Mouse (Mus musculus) adrenal gland, adult 18-20 months (tissue): ENCODE data around the gene Gm42688. TPM values are rescaled to one million over a fixed set of nuclear protein-coding genes. Genes with fewer than 3 reads are reported as not detected.

Source experiments
- DNase-seq, 2 experiments: peaks; one replicate each; pipeline ENCODE4 v3.0.0; 2021 to 2022; ENCODE audit warnings: low spot score in 2 of 2
- long read RNA-seq, 2 experiments: library from polyadenylated mRNA; stranded (forward); transcript quantifications; one replicate each; pipeline ENCODE4 v2.0.0; 2021
- total RNA-seq, 2 experiments: library from RNA; stranded (reverse); gene quantifications; 1 replicate in 1 of 2; 2 replicates in 1 of 2; pipeline ENCODE4 v1.2.3; 2021

Gm42688 gene
- 1 to 10 TPM; 4.0 to 5.1 TPM for total RNA-seq
- long read RNA-seq, experiment 1, partial matches to known transcripts: 3 of 5 reads
- long read RNA-seq, experiment 1, other reads (novel, unspliced or antisense): 2 of 5 reads
- long read RNA-seq, experiment 2, partial matches to known transcripts: 23 of 28 reads
- long read RNA-seq, experiment 2, other reads (novel, unspliced or antisense): 5 of 28 reads

DNA sequence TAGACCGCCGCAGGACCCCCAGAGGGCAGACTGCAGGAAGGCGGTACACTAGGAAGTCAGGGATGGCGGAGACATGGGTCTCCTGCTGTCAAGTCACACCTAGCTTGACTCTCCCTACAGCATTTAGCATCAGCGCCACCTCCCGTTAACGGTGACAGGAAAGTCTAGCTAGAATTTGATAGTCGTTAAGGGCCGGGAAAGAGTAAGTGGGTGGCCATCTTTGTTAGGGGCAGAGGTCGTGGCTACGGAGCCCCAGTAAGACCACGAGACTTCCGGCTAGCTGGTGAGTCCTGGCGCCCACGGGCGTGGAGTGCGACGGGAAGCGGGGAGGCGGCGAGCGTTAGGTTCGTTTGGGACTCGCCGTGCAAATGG lies at the start of gene Gm42688, which contains the start of gene Ccdc142:
Gene Gm42688 (plus strand): TSS at position 302 of the 372 bp plus-strand sequence.
Gene Ccdc142 (plus strand): TSS at position 286 of the 372 bp plus-strand sequence.
- DNase-seq: peak; percentile 81

DNA sequence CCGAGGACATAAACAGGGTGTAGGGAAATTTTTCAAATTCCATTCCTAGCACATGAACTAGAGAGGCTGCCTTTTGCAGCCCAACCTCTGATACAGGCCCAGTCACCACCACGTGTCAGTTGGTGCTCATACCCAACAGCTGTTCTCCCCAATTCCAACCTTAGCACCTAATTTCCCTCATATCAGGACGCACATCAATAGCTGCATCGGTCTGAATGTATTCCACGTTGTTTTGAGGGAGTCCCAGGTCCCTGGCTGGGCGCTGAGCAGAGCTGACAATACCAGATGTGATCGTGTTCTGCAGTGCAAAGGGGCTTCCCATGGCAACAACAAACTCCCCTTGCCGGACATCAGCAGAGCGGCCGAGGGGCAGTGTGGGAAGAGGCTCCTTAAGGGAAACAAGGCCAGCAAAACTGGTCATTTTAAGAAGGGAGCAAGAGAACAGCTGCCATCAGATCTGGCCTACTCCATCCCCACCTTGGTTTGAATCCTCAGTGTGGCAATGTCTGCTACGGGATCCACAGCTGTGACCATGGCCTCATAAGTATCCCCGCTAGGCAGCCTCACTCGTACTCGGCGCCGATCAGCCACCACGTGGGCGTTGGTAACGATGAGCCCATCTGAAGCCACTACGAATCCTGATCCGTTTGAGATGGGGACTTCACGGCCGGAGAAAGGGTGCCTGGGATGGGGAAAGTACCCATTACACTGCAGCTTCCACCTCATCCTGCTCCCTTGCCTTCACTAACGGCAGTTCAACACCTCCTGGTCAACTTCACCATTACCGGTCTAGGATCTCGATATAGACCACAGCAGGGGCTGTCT lies 48.1 kb upstream of the Gm42688 start:
- peak in 1 of 2 experiments; percentile 29 for DNase-seq

GRCm38 (mm10) chr6:83054074-83054851 lies 47.2 kb upstream of the Gm42688 start, which contains the start of gene Aup1:
Gene Aup1, plus strand, starts transcription at chr6:83054521.
- peak; percentile 93 to 94 for DNase-seq

DNA sequence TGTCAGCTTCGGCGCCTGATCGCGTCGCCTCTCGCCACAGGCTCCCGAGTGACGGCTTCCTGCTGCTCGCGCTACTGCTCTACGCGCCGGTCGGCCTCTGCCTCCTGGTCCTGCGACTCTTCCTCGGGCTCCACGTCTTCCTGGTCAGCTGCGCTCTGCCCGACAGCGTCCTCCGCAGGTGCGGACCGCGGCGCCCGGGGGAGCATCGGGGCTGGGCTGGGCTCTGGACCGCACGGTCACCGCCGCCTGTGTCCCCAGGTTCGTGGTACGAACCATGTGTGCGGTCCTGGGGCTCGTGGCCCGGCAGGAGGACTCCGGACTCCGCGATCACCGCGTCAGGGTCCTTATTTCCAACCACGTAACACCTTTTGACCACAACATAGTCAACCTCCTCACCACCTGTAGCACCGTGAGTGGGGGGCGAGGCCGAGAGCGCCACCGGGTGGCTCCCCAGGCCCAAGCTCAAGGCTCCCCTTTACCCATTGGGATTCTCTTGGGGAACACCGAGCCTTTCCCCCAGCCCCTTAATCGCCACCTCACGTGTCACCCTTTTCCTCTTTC lies 46.5 kb upstream of the Gm42688 start, which contains the start of gene Htra2:
Gene Htra2 (minus strand): TSS at position 403 of the 561 bp plus-strand sequence.
- no peak for DNase-seq

GRCm38 (mm10) chr6:83057790-83058189 lies 43.6 kb upstream of the Gm42688 start, which contains the start of gene Dqx1:
Gene Dqx1, plus strand, starts transcription at chr6:83057844.
- no peak for DNase-seq

DNA sequence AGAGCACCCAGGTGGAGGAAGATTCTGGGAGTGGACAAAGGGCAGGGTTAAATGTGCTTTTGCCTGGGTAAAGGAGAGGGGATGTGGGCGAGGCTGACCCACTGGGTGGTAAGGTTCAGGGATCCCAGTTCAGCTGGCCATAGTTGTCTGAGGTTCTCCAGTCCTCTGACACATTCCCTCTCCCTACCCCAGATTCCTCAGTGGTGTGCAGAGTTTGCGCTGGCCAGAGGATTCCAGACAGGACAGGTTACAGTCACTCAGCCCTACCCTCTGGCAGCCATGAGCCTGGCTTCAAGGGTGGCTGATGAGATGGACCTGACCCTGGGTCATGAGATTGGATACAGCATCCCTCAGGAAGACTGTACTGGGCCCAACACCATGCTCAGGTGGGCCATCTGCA lies 42.7 kb upstream of the Gm42688 start:
- no peak for DNase-seq

- no peak for DNase-seq
These were observed 35.4 kb upstream of the Gm42688 start for GRCm38 (mm10) chr6:83065995-83066394.

DNA sequence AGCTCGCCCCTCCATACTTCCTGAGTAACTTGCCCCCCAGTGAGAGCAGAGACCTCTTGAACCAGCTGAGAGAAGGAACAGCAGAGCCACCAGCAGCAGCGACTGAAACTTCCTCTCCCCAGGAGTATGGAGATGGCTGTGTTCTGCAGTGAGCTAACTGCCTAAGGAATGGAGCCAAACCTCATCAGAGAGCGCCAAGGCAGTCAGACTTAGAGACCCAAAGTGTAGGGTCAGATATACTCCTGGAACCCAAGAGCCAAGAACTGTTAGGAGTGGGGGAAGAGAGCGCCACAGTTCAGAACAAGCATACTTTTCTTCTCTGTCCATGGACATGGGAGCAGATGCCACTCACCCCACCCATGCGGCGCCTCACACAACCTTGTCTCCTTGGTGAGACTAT lies 35.0 kb upstream of the Gm42688 start:
- DNase-seq: no peak

- DNase-seq: no peak
These were observed 33.2 kb upstream of the Gm42688 start for GRCm38 (mm10) chr6:83068221-83068620.

GRCm38 (mm10) chr6:83068706-83069487 lies 32.5 kb upstream of the Gm42688 start:
- DNase-seq: no peak

DNA sequence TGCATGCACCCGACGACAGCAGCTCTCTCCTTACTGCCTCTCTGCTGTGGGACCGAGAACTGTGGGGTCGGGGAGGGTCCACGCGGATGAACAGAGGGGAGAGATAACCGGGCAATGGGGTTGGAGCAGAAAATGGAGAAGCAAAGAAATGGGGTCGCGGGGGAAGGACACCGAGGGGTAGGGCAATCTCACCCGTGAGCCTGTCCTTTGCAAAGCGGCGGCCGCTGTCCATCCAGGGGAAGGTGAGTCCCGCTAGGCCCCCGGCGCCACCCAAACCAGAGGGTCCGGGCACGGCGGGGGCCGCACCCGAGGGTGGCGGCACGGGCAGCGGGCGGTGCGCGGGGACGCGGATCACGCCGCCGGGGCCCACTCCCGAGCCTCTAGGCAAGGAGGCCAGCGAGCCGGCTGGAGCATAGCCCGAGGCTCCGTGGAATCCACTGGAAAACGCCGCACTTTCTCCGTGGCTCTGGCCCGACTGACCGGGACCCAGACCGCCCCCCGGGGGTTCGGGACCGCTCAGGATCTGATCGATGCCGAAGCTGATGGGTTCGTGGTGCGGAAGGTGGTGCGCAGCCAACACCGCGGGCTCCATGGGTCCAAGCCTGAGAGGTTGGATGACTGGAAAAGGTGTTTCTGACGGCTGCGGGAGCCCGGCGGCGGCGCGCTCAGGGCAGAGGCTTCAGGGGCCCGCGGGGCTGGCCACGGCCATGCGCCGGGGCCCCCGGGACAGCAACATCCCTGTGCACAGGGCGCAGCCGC lies 31.8 kb upstream of the Gm42688 start:
- no peak for DNase-seq

DNA sequence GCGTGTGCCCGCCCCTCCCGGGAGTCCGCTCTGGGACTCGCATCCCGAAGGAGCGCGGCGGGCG lies 31.3 kb upstream of the Gm42688 start, which contains the start of gene Tlx2:
Gene Tlx2 (minus strand): TSS at position 47 of the 64 bp plus-strand sequence.
- no peak for DNase-seq

DNA sequence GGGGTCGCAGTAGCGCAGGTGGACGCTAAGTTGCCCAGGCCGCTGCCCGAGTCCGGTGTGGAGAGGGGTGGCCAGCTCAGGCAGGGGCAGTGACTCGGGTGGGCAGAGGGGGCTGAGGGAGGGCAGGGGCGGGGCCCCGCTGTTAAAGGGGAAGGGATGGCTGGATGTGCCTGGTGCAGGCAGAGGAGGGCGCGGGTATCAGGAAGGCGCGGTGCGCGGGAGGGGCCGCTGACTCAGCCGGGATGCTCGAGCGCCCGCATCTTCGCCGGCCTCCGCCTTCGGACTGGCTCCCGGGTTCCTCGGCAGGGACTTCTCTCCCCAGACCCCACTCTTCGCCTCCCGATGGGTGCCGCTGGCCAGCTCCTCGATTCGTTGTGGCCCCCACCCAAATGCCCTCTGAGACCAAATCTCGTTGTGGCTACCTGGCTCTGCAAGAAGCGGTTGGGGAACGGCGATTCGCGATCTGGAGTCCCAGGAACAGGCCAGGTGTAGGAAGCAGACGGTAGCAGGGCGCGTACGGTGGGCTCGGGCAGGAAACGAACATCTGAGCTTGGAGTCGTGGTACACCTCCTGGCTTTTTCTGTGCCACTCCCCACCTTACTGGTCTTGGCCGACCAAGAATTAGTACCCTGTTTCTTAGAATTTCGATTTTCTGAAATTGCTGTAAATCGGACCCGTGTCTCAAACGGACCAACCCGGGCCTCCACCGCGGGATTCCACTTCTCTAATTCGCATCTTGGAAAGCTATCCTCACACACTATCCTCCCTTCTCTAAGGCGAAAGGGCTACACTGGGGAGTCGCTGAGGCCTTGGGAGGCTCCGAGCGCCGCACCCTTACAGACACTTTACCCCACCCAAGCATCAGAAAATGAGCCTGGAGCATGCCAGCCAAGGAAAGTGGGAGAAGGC lies 30.9 kb upstream of the Gm42688 start:
- DNase-seq: no peak

DNA sequence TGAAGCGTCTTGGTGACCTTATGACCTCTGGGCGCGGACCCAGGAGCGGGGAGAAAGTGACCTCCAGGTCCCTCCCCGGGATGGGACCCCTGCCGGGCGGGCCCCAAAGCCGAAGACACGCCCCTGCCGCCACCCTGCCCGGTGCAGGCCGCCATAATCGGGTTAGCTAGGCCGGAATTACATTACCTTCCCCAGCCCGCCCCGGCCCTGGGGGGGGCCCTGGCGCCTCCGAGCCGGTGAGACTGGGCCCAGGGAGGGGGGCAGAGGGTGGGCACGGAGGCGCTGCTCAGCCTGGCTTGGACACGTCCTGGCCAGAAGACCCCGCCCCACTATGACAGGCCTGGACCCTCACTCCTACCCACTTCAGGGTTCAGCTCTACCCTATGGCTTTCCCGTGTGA lies 30.2 kb upstream of the Gm42688 start:
- DNase-seq: no peak

- DNase-seq: no peak
These were observed 26.4 kb upstream of the Gm42688 start for GRCm38 (mm10) chr6:83074979-83075378.

GRCm38 (mm10) chr6:83077630-83078323 lies 23.6 kb upstream of the Gm42688 start, which contains the start of gene Pcgf1:
Gene Pcgf1, plus strand, starts transcription at chr6:83077869.
- peak; percentile 57 to 61 for DNase-seq

- peak; percentile 99 for DNase-seq
These were observed 23.0 kb upstream of the Gm42688 start for GRCm38 (mm10) chr6:83078324-83078858.

DNA sequence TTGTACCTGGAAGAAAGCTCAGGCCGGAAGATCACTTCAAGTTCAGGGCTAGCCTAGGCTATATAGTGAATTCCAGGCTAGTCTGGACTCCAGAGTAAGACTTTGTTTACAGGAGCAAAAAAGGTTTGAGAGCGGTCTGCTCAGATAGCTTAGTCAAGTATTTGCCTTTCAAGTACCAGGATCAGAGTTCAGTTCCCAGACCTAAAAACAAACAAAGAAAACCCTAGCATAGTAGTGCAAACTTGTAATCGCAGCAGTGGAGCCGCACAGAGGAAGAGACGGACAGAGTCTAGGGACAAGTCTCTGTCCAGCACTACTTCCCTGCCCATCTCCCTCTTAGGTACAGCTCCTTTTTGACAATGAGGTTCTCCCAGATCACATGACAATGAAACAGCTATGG lies 21.2 kb upstream of the Gm42688 start:
- no peak for DNase-seq
